Mouse (Mus musculus) 3T3-L1 (cell line): ENCODE results near the gene Olfr199.
"Not testable (repeated sequence)": the region's sequence is repeated elsewhere in the genome, so short reads cannot be mapped to it uniquely, and the experiment has no call there.

Source experiments
- DNase-seq: peaks from one replicate; pipeline ENCODE4 v3.0.0-alpha.2; 2015; ENCODE audit warnings: low read depth, low spot score

The Olfr199 gene

DNA sequence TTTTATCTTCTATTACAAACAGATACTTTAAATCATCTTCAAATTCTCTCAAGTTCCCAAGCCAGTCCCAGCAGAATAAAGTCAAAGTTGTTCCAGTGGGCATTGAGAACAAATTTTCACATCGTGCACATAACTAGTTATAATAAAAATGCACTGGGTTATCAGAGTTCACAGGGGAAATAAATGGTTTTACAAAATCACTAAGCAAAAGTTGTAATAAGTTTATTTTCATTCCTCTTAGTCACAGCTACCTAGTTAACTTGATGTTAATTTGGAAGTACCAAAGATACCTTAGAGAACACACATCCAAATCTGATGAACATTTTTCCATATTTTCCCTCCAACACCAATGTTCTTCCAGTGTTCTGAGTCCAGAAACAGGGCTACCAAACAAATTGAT lies at the start of gene Olfr199:
Gene Olfr199 (minus strand): TSS at position 101 of the 400 bp plus-strand sequence.
- not testable (repeated sequence) for DNase-seq

GRCm38 (mm10) chr16:59269097-59269496 lies 49.5 kb upstream of the Olfr199 start:
- DNase-seq = not testable (repeated sequence)

- DNase-seq = no peak
These were observed 30.1 kb upstream of the Olfr199 start for GRCm38 (mm10) chr16:59249684-59250083.

- DNase-seq = not testable (repeated sequence)
These were observed 1.7 kb downstream of the Olfr199 start for GRCm38 (mm10) chr16:59217861-59218260.

DNA sequence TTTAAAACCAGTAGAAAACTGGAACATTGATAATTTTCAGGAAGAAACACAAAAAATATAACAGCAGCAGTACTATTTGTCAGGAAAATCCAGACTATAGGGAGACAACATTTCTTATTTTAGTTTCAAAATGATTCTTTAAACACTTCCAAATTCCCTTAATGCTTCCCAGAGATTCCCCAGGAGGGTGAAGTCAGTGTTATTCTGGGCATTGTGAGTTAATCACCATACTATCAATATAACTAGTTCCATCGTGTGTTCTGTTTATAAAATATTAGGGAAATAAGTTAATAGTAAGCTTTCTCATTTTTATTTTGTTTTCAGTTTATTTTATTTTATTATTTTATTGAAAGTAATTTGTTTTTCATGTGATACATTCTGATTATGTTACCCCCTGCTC lies 16.1 kb downstream of the Olfr199 start, which contains the start of gene Olfr198:
Gene Olfr198 (minus strand): TSS at position 101 of the 400 bp plus-strand sequence.
- DNase-seq = not testable (repeated sequence)

- no peak for DNase-seq
These were observed 49.2 kb downstream of the Olfr199 start, which contains the start of gene Olfr196 for GRCm38 (mm10) chr16:59170354-59170753. Gene Olfr196, minus strand, starts transcription at chr16:59170454.
